Mouse (Mus musculus) myocyte (in vitro differentiated cells): ENCODE data around the gene Klk6. TPM values are rescaled to one million over a fixed set of nuclear protein-coding genes. Genes with fewer than 3 reads are reported as not detected.

Experiments
- H3K27me3 ChIP-seq: one replicate; pipeline ENCODE4 v1.6.1; 2011; ENCODE audit not compliant: control insufficient read depth, insufficient read depth, insufficient read length
- H3K36me3 ChIP-seq: one replicate; pipeline ENCODE4 v1.6.1; 2011; ENCODE audit not compliant: control insufficient read depth, insufficient read depth
- H3K4me2 ChIP-seq: one replicate; pipeline ENCODE4 v1.6.1; 2011; ENCODE audit warnings: low read depth, control low read depth
- H3K4me3 ChIP-seq: one replicate; pipeline ENCODE4 v1.5.1; 2011; ENCODE audit warnings: mild to moderate bottlenecking, control low read depth, moderate library complexity
- H3K79me2 ChIP-seq: one replicate; pipeline ENCODE4 v1.6.1; 2011; ENCODE audit not compliant: control insufficient read depth, insufficient read depth
- H3ac ChIP-seq: one replicate; pipeline ENCODE4 v1.6.1; 2011; ENCODE audit not compliant: control insufficient read depth, insufficient read length
- CEBPB ChIP-seq: IDR thresholded peaks from 2 replicates; pipeline ENCODE4 v1.6.1; 2011; ENCODE audit warnings: mild to moderate bottlenecking, moderate library complexity; ENCODE audit not compliant: poor library complexity, insufficient read depth, severe bottlenecking
- E2F4 ChIP-seq: IDR thresholded peaks from one replicate; pipeline ENCODE4 v1.6.1; 2011; ENCODE audit warnings: mild to moderate bottlenecking, control low read depth, moderate library complexity; ENCODE audit not compliant: insufficient read depth
- MAX ChIP-seq: IDR thresholded peaks from one replicate; pipeline ENCODE4 v1.6.1; 2011; ENCODE audit warnings: low read depth, mild to moderate bottlenecking, control low read depth
- MYOD1 ChIP-seq, 3 experiments: IDR thresholded peaks; one replicate each; pipeline ENCODE4 v1.6.1; 2011; ENCODE audit warnings: control low read depth in 2 of 3, low read depth in 2 of 3, mild to moderate bottlenecking in 2 of 3, moderate library complexity in 1 of 3; ENCODE audit not compliant: insufficient read length in 2 of 3, control insufficient read depth in 1 of 3
- MYOG ChIP-seq, 3 experiments: IDR thresholded peaks; one replicate each; pipeline ENCODE4 v1.6.1; 2011; ENCODE audit warnings: control low read depth in 2 of 3, low read depth in 2 of 3, mild to moderate bottlenecking in 2 of 3; ENCODE audit not compliant: insufficient read length in 2 of 3, control insufficient read depth in 1 of 3, insufficient read depth in 1 of 3
- POLR2A ChIP-seq: IDR thresholded peaks from one replicate; pipeline ENCODE4 v1.6.1; 2011; ENCODE audit warnings: low read depth, mild to moderate bottlenecking, control low read depth, moderate library complexity; ENCODE audit not compliant: insufficient read length
- POLR2AphosphoS2 ChIP-seq: IDR thresholded peaks from one replicate; pipeline ENCODE4 v1.6.1; 2011; ENCODE audit warnings: low read depth, control low read depth; ENCODE audit not compliant: insufficient read length
- REST ChIP-seq: IDR thresholded peaks from one replicate; pipeline ENCODE4 v1.6.1; 2011; ENCODE audit warnings: mild to moderate bottlenecking, control low read depth, moderate library complexity; ENCODE audit not compliant: insufficient read depth, insufficient read length
- SRF ChIP-seq: IDR thresholded peaks from one replicate; pipeline ENCODE4 v1.6.1; 2011; ENCODE audit warnings: low read depth; ENCODE audit not compliant: control insufficient read depth, insufficient read length
- TCF12 ChIP-seq: IDR thresholded peaks from one replicate; pipeline ENCODE4 v1.6.1; 2011; ENCODE audit warnings: mild to moderate bottlenecking, control low read depth; ENCODE audit not compliant: poor library complexity, insufficient read depth, severe bottlenecking
- TCF3 ChIP-seq: IDR thresholded peaks from one replicate; pipeline ENCODE4 v1.6.1; 2011; ENCODE audit warnings: low read depth, control low read depth; ENCODE audit not compliant: insufficient read length
- USF1 ChIP-seq: IDR thresholded peaks from one replicate; pipeline ENCODE4 v1.6.1; 2011; ENCODE audit warnings: low read depth, mild to moderate bottlenecking, control low read depth, moderate library complexity
- polyA plus RNA-seq: library from polyadenylated mRNA; unstranded; fragments of >200 nt; fragmentation: generic; extraction: Trizol; gene quantifications from one replicate; pipeline ENCODE4 v1.2.1, GENCODE M21; 2012; ENCODE audit warnings: missing spikeins

Klk6 gene
- polyA plus RNA-seq, result not detected

- TF ChIP-seq TCF3, result no peak
- TF ChIP-seq POLR2A, result no peak
- TF ChIP-seq MAX, result no peak
- TF ChIP-seq MYOG (IDR thresholded peaks at IDR 0.05; ENCODE audit: control insufficient read depth in 1 of 3, insufficient read depth in 1 of 3, insufficient read length in 2 of 3, low read depth in 2 of 3), result no peak
- no peak for TF ChIP-seq E2F4
- TF ChIP-seq USF1, result no peak
- TF ChIP-seq MYOD1 (IDR thresholded peaks at IDR 0.05; ENCODE audit: control insufficient read depth in 1 of 3, insufficient read length in 2 of 3, low read depth in 2 of 3), result no peak
- TF ChIP-seq CEBPB, result no peak
- TF ChIP-seq POLR2AphosphoS2, result no peak
- TF ChIP-seq SRF, result no peak
- no peak for TF ChIP-seq REST
- no peak for TF ChIP-seq TCF12
- H3K36me3 ChIP-seq, result no peaks in the 10 kb centered on the region
- no peak within 1 kb of the TSS for H3ac ChIP-seq
- H3K4me2 ChIP-seq, result no peak within 1 kb of the TSS
- no peak within 1 kb of the TSS for H3K4me3 ChIP-seq
- H3K79me2 ChIP-seq, result no peaks in the 10 kb centered on the region
- H3K27me3 ChIP-seq, result peaks cover 4% of the 10 kb centered on the region
Observed at GRCm38 (mm10) chr7:43824199-43824598, at the start of gene Klk6. Gene Klk6, plus strand, starts transcription at chr7:43824499.

DNA sequence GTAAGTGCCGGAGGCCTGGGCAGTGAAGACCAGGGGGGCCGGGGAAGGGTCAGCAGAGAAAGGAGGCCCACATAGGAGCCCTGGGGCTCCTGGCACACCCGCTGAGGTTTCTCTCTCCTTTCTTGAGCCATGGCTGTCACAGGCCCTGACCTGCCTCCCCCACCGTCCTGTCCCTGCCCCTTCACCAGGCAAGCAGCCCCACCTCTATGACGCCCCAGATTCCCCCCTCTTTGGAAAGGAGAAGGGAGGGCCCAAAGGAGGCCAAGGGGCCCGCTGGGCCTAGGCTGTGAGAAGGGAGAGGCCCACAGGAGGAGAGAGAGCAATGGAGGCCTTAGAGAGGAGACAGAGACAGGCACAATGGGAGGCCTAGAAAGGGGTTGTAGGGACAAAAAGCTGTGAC lies 49.5 kb upstream of the Klk6 start:
- Histone ChIP-seq H3K4me3 (no peak overlapping the region), H3ac (no peak overlapping the region), H3K36me3 (no peaks in the 10 kb centered on the region), H3K79me2 (no peaks in the 10 kb centered on the region), H3K27me3 (no peaks in the 10 kb centered on the region), H3K4me2 (no peak overlapping the region)
- TF ChIP-seq USF1 (no peak), REST (no peak), POLR2A (no peak), E2F4 (no peak), TCF3 (no peak), MAX (no peak), CEBPB (no peak), MYOD1 (IDR thresholded peaks at IDR 0.05; ENCODE audit: control insufficient read depth in 1 of 3, insufficient read length in 2 of 3, low read depth in 2 of 3) (no peak)

GRCm38 (mm10) chr7:43775311-43776057 lies 48.8 kb upstream of the Klk6 start:
- Histone ChIP-seq H3K79me2 (no peaks in the 10 kb centered on the region), H3K27me3 (no peaks in the 10 kb centered on the region), H3ac (no peak overlapping the region), H3K36me3 (no peaks in the 10 kb centered on the region), H3K4me2 (no peak overlapping the region), H3K4me3 (no peak overlapping the region)
- TF ChIP-seq POLR2A (no peak), USF1 (no peak), POLR2AphosphoS2 (no peak), CEBPB (no peak), REST (no peak), E2F4 (no peak), SRF (no peak), MYOG (IDR thresholded peaks at IDR 0.05; ENCODE audit: control insufficient read depth in 1 of 3, insufficient read depth in 1 of 3, insufficient read length in 2 of 3, low read depth in 2 of 3) (peak; percentile 91 to 98 (median 95)), TCF12 (peak; percentile 77), MAX (no peak), TCF3 (peak; percentile 82), MYOD1 (IDR thresholded peaks at IDR 0.05; ENCODE audit: control insufficient read depth in 1 of 3, insufficient read length in 2 of 3, low read depth in 2 of 3) (peak in 2 of 3 experiments; percentile 73 to 98)

- no peak overlapping the region for H3K4me3 ChIP-seq
- no peaks in the 10 kb centered on the region for H3K27me3 ChIP-seq
- H3K4me2 ChIP-seq, result no peak overlapping the region
- TF ChIP-seq MAX (no peak), REST (no peak), POLR2A (no peak), MYOG (IDR thresholded peaks at IDR 0.05; ENCODE audit: control insufficient read depth in 1 of 3, insufficient read depth in 1 of 3, insufficient read length in 2 of 3, low read depth in 2 of 3) (no peak), TCF12 (no peak), SRF (no peak), MYOD1 (IDR thresholded peaks at IDR 0.05; ENCODE audit: control insufficient read depth in 1 of 3, insufficient read length in 2 of 3, low read depth in 2 of 3) (no peak), USF1 (no peak), POLR2AphosphoS2 (no peak), E2F4 (no peak), CEBPB (no peak)
- H3ac ChIP-seq, result no peak overlapping the region
- no peaks in the 10 kb centered on the region for H3K79me2 ChIP-seq
- no peaks in the 10 kb centered on the region for H3K36me3 ChIP-seq
Observed at GRCm38 (mm10) chr7:43776506-43776905, 47.8 kb upstream of the Klk6 start.
